Mouse (Mus musculus): ENCODE results near the gene Ccdc177. TPM values are rescaled to one million over a fixed set of nuclear protein-coding genes. Genes with fewer than 3 reads are reported as not detected.

Gene Ccdc177
- polyA plus RNA-seq, 1 experiment, result not detected

DNA sequence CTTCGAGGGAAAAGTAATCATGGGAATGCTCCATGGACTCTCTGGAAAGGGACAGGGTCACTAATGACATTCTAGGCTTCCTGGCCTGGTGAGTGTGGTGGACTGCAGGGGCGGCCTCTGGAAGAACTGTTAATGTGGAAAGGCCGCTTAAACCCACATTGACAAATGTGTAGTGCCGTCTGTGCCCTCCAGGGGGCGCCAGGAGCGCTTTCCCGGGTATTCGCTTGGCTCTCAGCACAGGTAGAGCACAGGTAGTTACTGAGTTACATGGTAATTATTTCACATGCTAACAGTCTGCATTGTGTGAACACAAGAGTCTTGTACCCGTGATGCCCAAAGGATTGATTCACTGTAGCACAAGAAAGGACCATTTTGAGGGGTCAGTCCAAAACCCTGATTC, 21.0 kb downstream of the Ccdc177 start:
- H3K4me3 ChIP-seq (ENCODE audit: insufficient read depth, poor library complexity, severe bottlenecking), result no peak overlapping the region
- TF ChIP-seq USF1 (IDR thresholded peaks at IDR 0.05; ENCODE audit: low read depth), result no peak
- no peak for TF ChIP-seq MYOG (IDR thresholded peaks at IDR 0.05; ENCODE audit: control insufficient read depth, extremely low read depth, insufficient read length)
- no peak for TF ChIP-seq CTCF (IDR thresholded peaks at IDR 0.05; ENCODE audit: control insufficient read depth, insufficient read depth, insufficient read length)
- TF ChIP-seq MYOD1 (IDR thresholded peaks at IDR 0.05; ENCODE audit: control insufficient read depth, insufficient read length, low read depth), result no peak
- no peak for TF ChIP-seq FOSL1 (IDR thresholded peaks at IDR 0.05; ENCODE audit: insufficient read depth, low read length, poor library complexity, severe bottlenecking)
- no peak for TF ChIP-seq MAX (IDR thresholded peaks at IDR 0.05)
- no peak for TF ChIP-seq CEBPB (IDR thresholded peaks at IDR 0.05; ENCODE audit: low read depth)
- no peaks in the 10 kb centered on the region for H3K36me3 ChIP-seq (ENCODE audit: control insufficient read depth, insufficient read depth)
- no peak overlapping the region for H3ac ChIP-seq (ENCODE audit: control insufficient read depth, insufficient read length, low read depth)
- no peaks in the 10 kb centered on the region for H3K79me3 ChIP-seq (ENCODE audit: low read depth)
- peaks cover 47% of the 10 kb centered on the region for H3K27me3 ChIP-seq (ENCODE audit: control insufficient read depth, insufficient read depth, insufficient read length)
- no peaks in the 10 kb centered on the region for H3K79me2 ChIP-seq (ENCODE audit: control insufficient read depth, insufficient read depth)

- Histone ChIP-seq H3K27me3 (ENCODE audit: control insufficient read depth, insufficient read depth, insufficient read length) (peaks cover 42% of the 10 kb centered on the region), H3K79me2 (ENCODE audit: control insufficient read depth, insufficient read depth) (no peaks in the 10 kb centered on the region), H3K4me3 (ENCODE audit: insufficient read depth, poor library complexity, severe bottlenecking) (no peak overlapping the region), H3K36me3 (ENCODE audit: control insufficient read depth, insufficient read depth) (no peaks in the 10 kb centered on the region), H3K79me3 (ENCODE audit: low read depth) (no peaks in the 10 kb centered on the region), H3ac (ENCODE audit: control insufficient read depth, insufficient read length, low read depth) (no peak overlapping the region)
- TF ChIP-seq MYOG (IDR thresholded peaks at IDR 0.05; ENCODE audit: control insufficient read depth, extremely low read depth, insufficient read length) (no peak), USF1 (IDR thresholded peaks at IDR 0.05; ENCODE audit: low read depth) (peak; percentile 11)
These were observed 23.2 kb downstream of the Ccdc177 start for GRCm38 (mm10) chr12:80737283-80737600.

GRCm38 (mm10) chr12:80736464-80737282, 23.8 kb downstream of the Ccdc177 start:
- Histone ChIP-seq H3K4me3 (ENCODE audit: insufficient read depth, poor library complexity, severe bottlenecking) (no peak overlapping the region), H3K36me3 (ENCODE audit: control insufficient read depth, insufficient read depth) (no peaks in the 10 kb centered on the region), H3K79me2 (ENCODE audit: control insufficient read depth, insufficient read depth) (no peaks in the 10 kb centered on the region), H3K79me3 (ENCODE audit: low read depth) (no peaks in the 10 kb centered on the region), H3ac (ENCODE audit: control insufficient read depth, insufficient read length, low read depth) (no peak overlapping the region), H3K27me3 (ENCODE audit: control insufficient read depth, insufficient read depth, insufficient read length) (peaks cover 41% of the 10 kb centered on the region)
- TF ChIP-seq CEBPB (IDR thresholded peaks at IDR 0.05; ENCODE audit: low read depth), result peak; percentile 26
- TF ChIP-seq CTCF (IDR thresholded peaks at IDR 0.05; ENCODE audit: control insufficient read depth, insufficient read depth, insufficient read length), result no peak
- no peak for TF ChIP-seq USF1 (IDR thresholded peaks at IDR 0.05; ENCODE audit: low read depth)

- Histone ChIP-seq H3K27me3 (ENCODE audit: control insufficient read depth, insufficient read depth, insufficient read length) (peaks cover 27% of the 10 kb centered on the region), H3K79me2 (ENCODE audit: control insufficient read depth, insufficient read depth) (no peaks in the 10 kb centered on the region), H3K79me3 (ENCODE audit: low read depth) (no peaks in the 10 kb centered on the region), H3K4me3 (ENCODE audit: insufficient read depth, poor library complexity, severe bottlenecking) (no peak overlapping the region), H3ac (ENCODE audit: control insufficient read depth, insufficient read length, low read depth) (no peak overlapping the region), H3K36me3 (ENCODE audit: control insufficient read depth, insufficient read depth) (no peaks in the 10 kb centered on the region)
- TF ChIP-seq CEBPB (IDR thresholded peaks at IDR 0.05; ENCODE audit: low read depth) (no peak), MYOG (IDR thresholded peaks at IDR 0.05; ENCODE audit: control insufficient read depth, extremely low read depth, insufficient read length) (no peak), MAX (IDR thresholded peaks at IDR 0.05) (no peak), CTCF (IDR thresholded peaks at IDR 0.05; ENCODE audit: control insufficient read depth, insufficient read depth, insufficient read length) (no peak), FOSL1 (IDR thresholded peaks at IDR 0.05; ENCODE audit: insufficient read depth, low read length, poor library complexity, severe bottlenecking) (no peak), MYOD1 (IDR thresholded peaks at IDR 0.05; ENCODE audit: control insufficient read depth, insufficient read length, low read depth) (no peak), USF1 (IDR thresholded peaks at IDR 0.05; ENCODE audit: low read depth) (no peak)
These were observed 25.7 kb downstream of the Ccdc177 start for GRCm38 (mm10) chr12:80734526-80735470.

DNA sequence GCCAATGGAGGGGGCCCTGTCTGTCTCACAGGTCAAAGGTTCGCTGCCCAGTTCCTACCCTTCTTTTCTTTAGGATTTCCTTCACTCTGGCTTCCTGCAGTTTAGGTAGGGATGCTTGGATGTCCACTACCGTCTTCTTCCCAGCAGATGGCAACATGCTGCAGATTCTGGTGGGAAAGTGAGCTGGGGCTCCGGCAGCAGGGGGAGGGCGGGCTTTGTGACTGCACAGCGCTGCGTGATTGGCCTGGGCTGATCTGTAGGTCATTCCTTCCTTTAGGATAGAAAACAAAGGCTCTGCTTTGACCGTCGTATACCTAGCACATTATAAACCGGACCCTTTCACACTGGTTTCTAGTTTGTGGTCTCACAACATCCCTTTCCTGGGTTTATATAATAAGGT, 29.9 kb downstream of the Ccdc177 start:
- H3K79me3 ChIP-seq (ENCODE audit: low read depth), result no peaks in the 10 kb centered on the region

More for the DNA sequence above, 29.9 kb downstream of the Ccdc177 start:
- Histone ChIP-seq H3K27me3 (ENCODE audit: control insufficient read depth, insufficient read depth, insufficient read length) (peaks cover 9% of the 10 kb centered on the region), H3ac (ENCODE audit: control insufficient read depth, insufficient read length, low read depth) (no peak overlapping the region), H3K79me2 (ENCODE audit: control insufficient read depth, insufficient read depth) (no peaks in the 10 kb centered on the region), H3K4me3 (ENCODE audit: insufficient read depth, poor library complexity, severe bottlenecking) (no peak overlapping the region), H3K36me3 (ENCODE audit: control insufficient read depth, insufficient read depth) (no peaks in the 10 kb centered on the region)
- TF ChIP-seq MYOG (IDR thresholded peaks at IDR 0.05; ENCODE audit: control insufficient read depth, extremely low read depth, insufficient read length) (no peak), FOSL1 (IDR thresholded peaks at IDR 0.05; ENCODE audit: insufficient read depth, low read length, poor library complexity, severe bottlenecking) (no peak), CTCF (IDR thresholded peaks at IDR 0.05; ENCODE audit: control insufficient read depth, insufficient read depth, insufficient read length) (no peak), CEBPB (IDR thresholded peaks at IDR 0.05; ENCODE audit: low read depth) (no peak), MYOD1 (IDR thresholded peaks at IDR 0.05; ENCODE audit: control insufficient read depth, insufficient read length, low read depth) (no peak), MAX (IDR thresholded peaks at IDR 0.05) (no peak), USF1 (IDR thresholded peaks at IDR 0.05; ENCODE audit: low read depth) (no peak)
